Mouse (Mus musculus) hindbrain, embryonic 10.5 days (tissue): ENCODE measurements around the gene Srl. TPM values are rescaled to one million over a fixed set of nuclear protein-coding genes. Genes with fewer than 3 reads are reported as not detected.
"Not testable (repeated sequence)": the region's sequence is repeated elsewhere in the genome, so short reads cannot be mapped to it uniquely, and the experiment has no call there.

Experiments used
- DNase-seq: peaks from one replicate; pipeline ENCODE4 v3.0.0-alpha.2; 2017; ENCODE audit warnings: low spot score
- H3K27ac ChIP-seq: fragments of 300-500 bp; sonication (generic); 2 replicates; pipeline ENCODE4 v1.5.1; 2016; ENCODE audit warnings: mild to moderate bottlenecking, moderate library complexity
- H3K27me3 ChIP-seq: fragments of 300-500 bp; sonication (generic); 2 replicates; pipeline ENCODE4 v1.6.1; 2016; ENCODE audit warnings: mild to moderate bottlenecking; ENCODE audit not compliant: poor library complexity, insufficient read depth, severe bottlenecking
- H3K36me3 ChIP-seq: fragments of 300-500 bp; sonication (generic); 2 replicates; pipeline ENCODE4 v1.6.1; 2016; ENCODE audit warnings: mild to moderate bottlenecking, moderate library complexity
- H3K4me1 ChIP-seq: fragments of 300-500 bp; sonication (generic); replicated peaks from 2 replicates; pipeline ENCODE4 v1.6.1; 2016; ENCODE audit warnings: mild to moderate bottlenecking
- H3K4me3 ChIP-seq: fragments of 300-500 bp; sonication (generic); 2 replicates; pipeline ENCODE4 v1.5.1; 2016; ENCODE audit warnings: mild to moderate bottlenecking, moderate library complexity
- H3K9me3 ChIP-seq: fragments of 300-500 bp; sonication (generic); 2 replicates; pipeline ENCODE4 v1.6.1; 2016; ENCODE audit warnings: mild to moderate bottlenecking, moderate library complexity
- WGBS: fragments of 180-500 bp; shearing (Covaris S2); methylation state at CpG from one replicate; pipeline ENCODE4 v1.1.7; 2016; 5-methylcytosine and 5-hydroxymethylcytosine counted together
- polyA plus RNA-seq: library from polyadenylated mRNA; unstranded; fragments of >200 nt; fragmentation: Nextera tagmentation; extraction: Ambion mirVana; gene quantifications from 2 replicates; pipeline ENCODE4 v1.2.1, GENCODE M21; 2016

Gene Srl
- polyA plus RNA-seq, 1 experiment from 2014 or later, result 22.8 TPM

DNA sequence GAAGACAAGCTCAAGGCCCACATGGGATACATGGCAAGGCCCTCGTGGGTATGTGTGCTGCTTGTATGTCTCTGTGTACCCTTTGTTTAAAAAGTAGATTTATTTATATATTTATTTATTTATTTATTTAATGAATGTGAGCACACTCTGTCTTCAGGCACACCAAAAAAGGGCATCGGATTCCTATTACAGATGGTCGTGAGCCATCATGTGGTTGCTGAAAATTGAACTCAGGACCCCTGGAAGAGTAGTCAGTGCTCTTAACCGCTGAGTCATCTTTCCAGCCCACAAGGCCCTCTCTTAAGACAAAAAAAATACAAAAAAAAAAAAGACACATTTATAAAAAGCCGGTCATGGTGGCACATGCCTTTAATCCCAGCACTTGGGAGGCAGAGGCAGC lies 6.0 kb upstream of the Srl start:
- peaks cover 73% of the 10 kb centered on the region for H3K36me3 ChIP-seq
- no peak overlapping the region for H3K4me3 ChIP-seq
- no peak overlapping the region for H3K27ac ChIP-seq
- no peaks in the 10 kb centered on the region for H3K9me3 ChIP-seq
- 95% methylated on average over 5 of the region's 5 CpGs for WGBS
- DNase-seq, result no peak
- peaks cover 14% of the 10 kb centered on the region for H3K4me1 ChIP-seq
- no peaks in the 10 kb centered on the region for H3K27me3 ChIP-seq

DNA sequence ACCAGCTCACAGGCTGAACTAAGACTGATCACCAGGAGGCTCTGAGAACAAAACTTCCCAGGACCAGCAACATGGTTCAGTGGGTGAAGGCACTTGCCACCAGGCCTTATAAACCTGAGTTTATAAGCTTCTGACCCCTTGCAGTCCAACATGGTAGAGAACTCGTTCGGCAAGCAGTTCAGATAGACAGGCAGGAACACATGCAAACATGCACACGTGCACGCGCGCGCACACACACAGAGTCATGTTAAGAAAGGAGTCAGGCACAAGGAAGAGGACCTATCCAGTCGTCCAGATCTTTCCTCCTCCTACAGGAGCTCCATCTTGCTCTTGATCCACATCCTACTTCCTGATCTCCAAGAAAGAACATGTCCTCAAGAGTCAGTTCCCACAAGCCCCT lies 5.2 kb upstream of the Srl start:
- no peak overlapping the region for H3K4me3 ChIP-seq
- no peak for DNase-seq
- peaks cover 7% of the 10 kb centered on the region; the same call in 1 of the 2 replicates for H3K4me1 ChIP-seq
- H3K27ac ChIP-seq, result no peak overlapping the region
- peaks cover 65% of the 10 kb centered on the region for H3K36me3 ChIP-seq
- WGBS, result 92% methylated on average over 8 of the region's 8 CpGs
- no peaks in the 10 kb centered on the region for H3K9me3 ChIP-seq
- no peaks in the 10 kb centered on the region for H3K27me3 ChIP-seq

DNA sequence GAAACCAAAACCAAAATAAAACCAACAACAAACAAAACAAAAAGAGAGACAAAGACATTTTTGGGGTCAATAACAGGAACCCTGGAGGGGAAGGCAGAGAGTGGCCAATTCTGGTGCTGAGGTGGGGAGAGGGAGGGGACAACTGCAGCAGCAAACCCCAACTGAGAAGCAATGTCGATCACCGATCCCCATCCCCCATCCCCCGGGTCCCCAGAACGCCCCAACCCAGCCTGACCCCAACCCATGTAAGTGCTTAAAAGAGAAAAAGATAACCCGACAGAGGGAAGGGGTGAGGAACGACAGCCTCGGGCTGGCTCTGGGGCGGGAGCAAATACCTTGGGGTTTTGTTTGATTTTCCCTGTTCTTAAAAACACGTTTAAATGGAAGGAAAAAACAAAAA lies 3.2 kb upstream of the Srl start:
- Histone ChIP-seq H3K9me3 (no peaks in the 10 kb centered on the region), H3K4me1 (no peaks in the 10 kb centered on the region; the same call in 1 of the 2 replicates), H3K36me3 (peaks cover 51% of the 10 kb centered on the region), H3K27me3 (no peaks in the 10 kb centered on the region), H3K27ac (no peak overlapping the region), H3K4me3 (no peak overlapping the region)
- DNase-seq, result no peak
- 86% methylated on average over 9 of the region's 9 CpGs for WGBS

DNA sequence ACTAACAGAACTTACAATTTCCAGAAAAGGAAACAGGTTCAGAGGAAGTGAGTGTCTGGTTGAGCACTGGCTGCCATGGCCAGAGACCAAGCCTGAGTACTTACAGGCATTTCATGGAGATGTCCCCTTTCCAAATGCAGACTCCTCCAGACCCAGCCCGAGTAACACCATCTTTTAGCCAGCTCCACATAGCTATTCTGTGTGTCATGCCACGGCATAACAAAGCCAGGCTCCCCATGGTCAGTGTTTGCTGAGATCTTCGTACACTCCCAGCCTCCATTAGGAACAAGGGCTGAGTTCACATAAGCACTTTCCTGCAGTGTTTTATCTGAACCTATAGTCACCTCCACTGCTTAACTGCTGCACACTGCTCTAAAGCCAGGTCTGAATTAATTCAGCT lies 1.6 kb upstream of the Srl start:
- H3K36me3 ChIP-seq, result peaks cover 35% of the 10 kb centered on the region
- 78% methylated on average over 3 of the region's 3 CpGs for WGBS
- no peak overlapping the region for H3K27ac ChIP-seq
- H3K9me3 ChIP-seq, result no peaks in the 10 kb centered on the region
- H3K4me1 ChIP-seq, result no peaks in the 10 kb centered on the region; the same call in 1 of the 2 replicates
- no peak overlapping the region for H3K4me3 ChIP-seq
- no peaks in the 10 kb centered on the region for H3K27me3 ChIP-seq
- no peak for DNase-seq

DNA sequence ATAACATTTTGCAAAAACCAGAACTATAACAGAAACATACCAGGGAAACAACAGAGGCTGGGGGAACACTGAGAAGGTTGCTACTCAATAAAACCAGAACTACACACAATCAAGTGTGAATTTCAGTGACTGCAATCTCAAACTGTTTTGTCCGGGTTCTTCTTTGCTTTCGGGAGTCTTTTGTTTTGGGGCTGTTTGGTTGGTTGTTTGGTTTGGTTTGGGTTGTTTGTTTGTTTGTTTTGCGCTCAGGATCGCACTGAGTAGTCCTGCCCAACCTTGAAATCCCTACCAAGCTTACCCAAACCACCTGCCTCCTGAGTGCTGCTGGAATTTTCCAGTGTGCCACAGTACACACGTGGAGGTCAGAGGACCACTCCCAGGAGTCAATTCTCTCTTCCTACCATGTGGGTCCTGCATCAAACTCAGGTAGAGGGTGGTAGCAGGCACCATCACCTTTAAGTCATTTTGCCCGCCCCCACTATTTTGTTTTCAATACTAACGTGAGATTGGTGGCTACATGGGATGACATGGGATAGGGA lies 689 bp upstream of the Srl start:
- peaks cover 4% of the 10 kb centered on the region for H3K4me1 ChIP-seq
- peak overlapping the region; percentile 83; the same call in 1 of the 2 replicates for H3K27ac ChIP-seq
- H3K9me3 ChIP-seq, result no peaks in the 10 kb centered on the region
- peaks cover 30% of the 10 kb centered on the region for H3K36me3 ChIP-seq
- no peaks in the 10 kb centered on the region for H3K27me3 ChIP-seq
- DNase-seq, result no peak
- H3K4me3 ChIP-seq, result peak overlapping the region; percentile 55
- WGBS, result 55% methylated on average over 7 of the region's 7 CpGs

DNA sequence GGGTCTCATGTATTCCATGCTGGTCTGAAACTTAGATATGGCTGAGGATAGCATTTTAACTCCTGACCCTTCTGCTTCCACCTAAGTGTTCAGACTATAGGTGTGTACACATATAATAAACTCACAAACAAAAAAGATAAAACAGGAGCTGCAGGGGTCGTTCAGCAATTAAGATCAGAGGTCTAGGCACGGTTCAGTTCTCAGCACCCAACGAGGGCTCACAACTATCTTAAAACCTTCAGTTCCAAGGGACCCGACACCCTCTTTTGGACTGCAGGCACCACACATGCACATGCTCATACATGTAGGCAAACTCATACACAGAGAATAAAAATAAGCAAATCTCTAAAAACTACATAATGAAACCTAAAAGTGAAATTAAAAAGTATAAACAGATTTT lies 583 bp downstream of the Srl start:
- Histone ChIP-seq H3K27ac (peak overlapping the region; percentile 83; the same call in 1 of the 2 replicates), H3K4me3 (peak overlapping the region; percentile 55), H3K9me3 (no peaks in the 10 kb centered on the region), H3K27me3 (no peaks in the 10 kb centered on the region), H3K4me1 (peaks cover 4% of the 10 kb centered on the region), H3K36me3 (peaks cover 17% of the 10 kb centered on the region)
- no peak for DNase-seq
- WGBS, result 67% methylated on average over 4 of the region's 4 CpGs

DNA sequence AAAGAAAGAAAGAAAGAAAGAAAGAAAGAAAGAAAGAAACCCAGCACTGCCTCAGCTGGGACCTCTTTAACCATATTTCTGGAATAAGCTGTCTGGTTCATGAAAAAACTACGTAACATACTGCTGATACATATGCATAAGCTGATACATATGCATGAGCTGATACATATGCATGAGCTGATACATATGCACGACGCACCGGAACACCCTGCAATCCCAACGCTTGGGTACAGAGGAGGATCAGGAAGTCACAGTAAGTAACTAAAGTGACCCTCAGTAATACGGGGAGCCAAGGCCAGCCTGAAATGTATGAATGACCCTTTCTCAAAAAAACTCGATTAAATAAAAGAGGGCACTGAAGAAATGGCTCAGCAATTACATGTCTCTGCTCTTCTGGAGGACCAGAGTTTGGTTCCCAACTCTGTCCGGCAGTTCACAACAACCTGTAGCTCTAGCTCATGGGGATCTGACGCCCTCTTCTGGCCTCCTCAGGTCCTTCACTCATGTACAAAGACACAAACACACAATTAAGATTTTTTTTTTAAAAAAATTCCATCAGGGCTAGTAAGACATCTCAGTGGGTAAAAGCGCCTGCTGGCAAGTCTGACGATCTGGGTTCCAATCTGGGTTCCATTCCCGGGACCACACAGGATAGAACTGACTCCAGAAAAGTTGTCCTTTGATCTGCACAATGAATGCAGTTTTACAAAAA lies 1.4 kb downstream of the Srl start:
- peaks cover 9% of the 10 kb centered on the region for H3K36me3 ChIP-seq
- no peak overlapping the region for H3K4me3 ChIP-seq
- 76% methylated on average over 12 of the region's 12 CpGs for WGBS
- peaks cover 4% of the 10 kb centered on the region for H3K4me1 ChIP-seq
- H3K27me3 ChIP-seq, result no peaks in the 10 kb centered on the region
- H3K27ac ChIP-seq, result no peak overlapping the region
- DNase-seq, result no peak
- H3K9me3 ChIP-seq, result no peaks in the 10 kb centered on the region

DNA sequence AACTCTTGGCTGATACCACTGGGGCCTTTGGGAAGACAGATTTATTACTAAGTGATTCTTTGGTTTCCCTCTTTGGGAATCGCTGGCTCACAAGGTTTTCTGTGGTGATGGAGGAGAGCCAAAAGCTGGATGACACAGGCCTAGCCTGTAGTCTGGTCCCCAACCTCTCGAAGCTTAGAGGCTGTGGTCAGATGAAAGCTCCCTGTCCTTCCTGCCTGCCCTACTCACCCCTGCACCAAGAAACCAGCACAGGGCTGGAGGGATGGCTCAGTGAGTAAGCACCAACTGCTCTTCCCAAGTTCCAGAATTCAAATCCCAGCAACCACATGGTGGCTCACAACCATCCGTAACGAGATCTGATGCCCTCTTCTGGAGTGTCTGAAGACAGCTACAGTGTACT lies 2.1 kb downstream of the Srl start:
- 89% methylated on average over 4 of the region's 4 CpGs for WGBS
- Histone ChIP-seq H3K36me3 (peaks cover 4% of the 10 kb centered on the region; the same call in 1 of the 2 replicates), H3K4me3 (no peak overlapping the region), H3K27ac (no peak overlapping the region), H3K27me3 (no peaks in the 10 kb centered on the region), H3K9me3 (no peaks in the 10 kb centered on the region), H3K4me1 (peaks cover 4% of the 10 kb centered on the region)
- DNase-seq, result no peak

DNA sequence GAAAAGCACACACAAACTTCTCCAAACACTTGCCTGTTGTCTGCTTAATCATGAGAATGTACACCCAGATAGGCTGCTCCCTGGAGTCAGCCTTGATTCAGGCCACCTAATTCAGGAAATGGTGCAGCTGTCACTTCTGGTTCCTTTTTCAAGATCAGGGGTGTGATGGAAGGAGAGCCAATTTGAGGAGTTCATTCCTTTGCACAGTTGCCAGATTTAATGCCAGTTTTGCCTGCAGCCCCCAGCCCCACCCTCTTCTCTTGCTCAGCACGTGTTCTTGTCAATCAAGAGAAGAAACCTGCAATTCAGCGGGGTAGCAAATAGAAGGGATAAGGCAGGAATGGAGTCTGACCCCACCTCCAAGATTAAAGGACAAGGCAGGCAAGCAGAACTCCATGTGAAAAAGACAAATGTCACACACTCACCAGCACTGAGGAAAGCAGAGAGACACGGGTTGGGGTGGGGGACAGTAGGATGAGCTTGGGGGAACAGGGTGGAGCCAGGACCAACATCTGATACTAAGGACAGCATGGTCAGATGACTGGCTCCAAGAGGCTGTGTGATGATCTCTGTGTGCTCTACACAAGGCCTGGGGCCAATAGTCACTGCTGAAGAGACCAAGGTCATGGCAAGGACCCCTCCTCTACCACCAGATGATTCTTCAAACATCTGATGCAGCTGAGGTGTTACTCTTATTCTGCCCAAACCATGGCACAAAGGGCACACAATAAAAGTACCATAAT lies 3.8 kb downstream of the Srl start:
- no peak for DNase-seq
- no peak overlapping the region for H3K27ac ChIP-seq
- H3K4me1 ChIP-seq, result peaks cover 4% of the 10 kb centered on the region
- H3K27me3 ChIP-seq, result no peaks in the 10 kb centered on the region
- H3K36me3 ChIP-seq, result no peaks in the 10 kb centered on the region
- no peak overlapping the region for H3K4me3 ChIP-seq
- WGBS, result 73% methylated on average over 3 of the region's 3 CpGs
- H3K9me3 ChIP-seq, result no peaks in the 10 kb centered on the region

DNA sequence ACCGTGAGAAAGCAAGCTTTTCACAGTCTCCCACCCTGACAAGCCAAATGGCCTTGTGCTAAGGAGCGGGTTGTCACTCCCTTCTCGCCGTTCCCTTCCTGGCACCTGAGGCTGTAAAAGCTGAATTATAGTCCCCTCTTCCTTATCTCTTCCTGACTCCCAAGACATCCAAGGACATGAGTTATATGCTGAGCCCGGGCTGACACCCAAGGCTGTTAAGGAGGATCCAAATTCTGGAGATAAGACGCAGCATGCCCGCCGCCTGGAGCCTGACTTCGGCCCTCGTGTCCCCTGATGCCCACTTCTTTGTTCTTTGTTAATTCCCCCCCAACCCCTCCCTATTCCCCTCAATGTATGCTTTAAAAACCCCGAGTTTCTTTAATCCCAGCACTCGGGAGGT lies 14.2 kb downstream of the Srl start:
- DNase-seq, H3K9me3 ChIP-seq, H3K4me3 ChIP-seq, H3K27ac ChIP-seq, H3K27me3 ChIP-seq, H3K36me3 ChIP-seq: not testable (repeated sequence)
- 92% methylated on average over 12 of the region's 12 CpGs for WGBS
- H3K4me1 ChIP-seq, result peaks cover 16% of the 10 kb centered on the region

DNA sequence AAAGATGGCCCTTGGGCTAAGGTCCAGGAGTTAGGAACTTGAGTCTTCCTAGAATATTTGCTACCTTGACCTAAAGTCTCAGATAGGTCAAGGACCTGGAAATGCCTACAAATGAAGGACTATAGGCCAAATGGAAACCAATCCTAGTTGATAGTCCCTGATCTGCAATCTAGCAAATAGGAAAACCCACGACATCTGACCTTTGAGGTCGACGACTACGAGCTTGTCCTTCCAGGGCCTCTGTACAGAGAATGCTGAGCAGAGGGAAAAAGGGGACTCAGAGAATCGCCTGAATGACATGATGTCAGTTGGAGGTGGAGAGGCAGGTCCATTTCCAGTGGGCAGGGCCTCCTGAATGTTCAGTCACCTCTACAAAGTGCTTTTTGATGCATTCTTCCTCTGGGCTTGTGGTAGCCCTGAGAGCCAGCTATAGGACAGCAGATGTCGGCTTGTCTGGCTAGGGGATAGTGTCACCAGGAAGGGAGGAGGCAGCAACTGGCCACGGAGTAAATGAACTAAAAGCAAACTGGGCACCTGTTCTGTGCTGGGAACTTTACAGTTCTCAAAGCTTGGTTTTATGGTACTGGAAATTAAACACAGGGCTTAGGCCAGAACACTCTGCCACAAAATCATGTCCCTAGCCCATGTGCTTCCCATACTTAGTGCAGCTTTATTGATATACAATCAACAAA lies 18.2 kb downstream of the Srl start:
- no peak for DNase-seq
- Histone ChIP-seq H3K36me3 (peaks cover 5% of the 10 kb centered on the region; the same call in 1 of the 2 replicates), H3K4me1 (peaks cover 37% of the 10 kb centered on the region), H3K27ac (no peak overlapping the region), H3K4me3 (no peak overlapping the region), H3K27me3 (no peaks in the 10 kb centered on the region), H3K9me3 (peaks cover 5% of the 10 kb centered on the region)
- 55% methylated on average over 7 of the region's 7 CpGs for WGBS

DNA sequence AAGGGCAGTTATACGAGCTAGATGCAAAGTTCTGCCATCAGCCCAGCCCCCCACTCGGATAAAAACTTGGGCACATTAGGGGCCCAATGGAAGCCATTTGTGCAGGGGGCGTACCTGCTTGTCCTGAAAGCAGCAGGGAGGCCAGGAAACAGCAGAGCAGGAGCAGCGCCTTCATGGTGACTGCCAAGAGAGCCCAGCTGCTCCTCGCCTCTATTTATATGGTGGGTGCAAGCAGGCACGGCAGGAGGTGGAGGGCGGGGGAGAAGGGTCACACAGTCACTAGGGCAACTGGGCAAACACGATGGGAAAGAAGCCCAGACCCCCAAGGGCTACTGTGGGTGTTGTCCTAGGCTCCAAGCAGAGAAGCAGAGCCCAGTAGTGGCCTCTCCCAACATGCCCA lies 18.7 kb downstream of the Srl start:
- Histone ChIP-seq H3K4me3 (no peak overlapping the region), H3K27ac (no peak overlapping the region), H3K9me3 (peaks cover 5% of the 10 kb centered on the region), H3K36me3 (0 out of 2 replicates have a peak, but pooled peaks cover under 1% of the 10 kb centered on the region), H3K4me1 (peaks cover 37% of the 10 kb centered on the region), H3K27me3 (no peaks in the 10 kb centered on the region)
- DNase-seq, result no peak
- WGBS, result 48% methylated on average over 8 of the region's 8 CpGs
